Mouse (Mus musculus): ENCODE data around the gene Kifap3. TPM values are rescaled to one million over a fixed set of nuclear protein-coding genes. Genes with fewer than 3 reads are reported as not detected.

The Kifap3 gene
- polyA plus RNA-seq, 1 experiment from 2014 or later: 59.7 TPM

- Histone ChIP-seq H3K4me1 (no peaks in the 10 kb centered on the region), H3K4me2 (replicated peaks) (no peak overlapping the region), H3K4me3 (no peak overlapping the region), H3K9ac (replicated peaks) (no peak overlapping the region), H3K27me3 (no peaks in the 10 kb centered on the region), H3K36me3 (no peaks in the 10 kb centered on the region; the same call in 1 of the 2 replicates), H3K27ac (replicated peaks) (no peak overlapping the region), H3K9me3 (no peaks in the 10 kb centered on the region)
- ATAC-seq (ENCODE audit: low FRiP score, low read depth): no peak
- WGBS: 92% methylated on average over 8 of the region's 8 CpGs
Observed at GRCm38 (mm10) chr1:163840555-163840954, 61.2 kb downstream of the Kifap3 start.

- H3K9me3 ChIP-seq: no peaks in the 10 kb centered on the region
- no peaks in the 10 kb centered on the region for H3K27me3 ChIP-seq
- H3K4me2 ChIP-seq (replicated peaks): no peak overlapping the region
- no peaks in the 10 kb centered on the region; the same call in 1 of the 2 replicates for H3K36me3 ChIP-seq
- no peaks in the 10 kb centered on the region for H3K4me1 ChIP-seq
- no peak overlapping the region for H3K27ac ChIP-seq (replicated peaks)
- H3K9ac ChIP-seq (replicated peaks): no peak overlapping the region
- no peak for ATAC-seq (ENCODE audit: low FRiP score, low read depth)
- no peak overlapping the region for H3K4me3 ChIP-seq
- 63% methylated on average over 2 of the region's 2 CpGs for WGBS
Observed at GRCm38 (mm10) chr1:163842238-163842637, 62.9 kb downstream of the Kifap3 start.

- Histone ChIP-seq H3K4me1 (no peaks in the 10 kb centered on the region), H3K4me3 (no peak overlapping the region), H3K36me3 (peaks cover 4% of the 10 kb centered on the region; the same call in 1 of the 2 replicates), H3K27ac (replicated peaks) (no peak overlapping the region), H3K9ac (replicated peaks) (no peak overlapping the region), H3K27me3 (no peaks in the 10 kb centered on the region), H3K4me2 (replicated peaks) (no peak overlapping the region), H3K9me3 (no peaks in the 10 kb centered on the region)
- ATAC-seq (ENCODE audit: low FRiP score, low read depth): no peak
Observed at GRCm38 (mm10) chr1:163843899-163844298, 64.5 kb downstream of the Kifap3 start.

GRCm38 (mm10) chr1:163852884-163853560 lies 73.6 kb downstream of the Kifap3 start:
- Histone ChIP-seq H3K27ac (replicated peaks) (no peak overlapping the region), H3K9me3 (no peaks in the 10 kb centered on the region), H3K4me3 (no peak overlapping the region), H3K9ac (replicated peaks) (no peak overlapping the region), H3K4me1 (no peaks in the 10 kb centered on the region), H3K36me3 (peaks cover 18% of the 10 kb centered on the region), H3K4me2 (replicated peaks) (no peak overlapping the region), H3K27me3 (no peaks in the 10 kb centered on the region)
- ATAC-seq (ENCODE audit: low FRiP score, low read depth): no peak
- 77% methylated on average over 5 of the region's 5 CpGs for WGBS

GRCm38 (mm10) chr1:163858420-163858819 lies 79.0 kb downstream of the Kifap3 start:
- Histone ChIP-seq H3K27ac (replicated peaks) (no peak overlapping the region), H3K4me3 (no peak overlapping the region), H3K27me3 (no peaks in the 10 kb centered on the region), H3K9ac (replicated peaks) (no peak overlapping the region), H3K36me3 (peaks cover 30% of the 10 kb centered on the region), H3K4me2 (replicated peaks) (no peak overlapping the region), H3K9me3 (no peaks in the 10 kb centered on the region), H3K4me1 (no peaks in the 10 kb centered on the region)
- WGBS: 95% methylated on average over 2 of the region's 2 CpGs
- ATAC-seq (ENCODE audit: low FRiP score, low read depth): no peak

GRCm38 (mm10) chr1:163861538-163861937 lies 82.2 kb downstream of the Kifap3 start:
- no peak for ATAC-seq (ENCODE audit: low FRiP score, low read depth)
- H3K9me3 ChIP-seq: no peaks in the 10 kb centered on the region
- H3K4me3 ChIP-seq: no peak overlapping the region
- H3K9ac ChIP-seq (replicated peaks): no peak overlapping the region
- H3K27ac ChIP-seq (replicated peaks): no peak overlapping the region
- H3K27me3 ChIP-seq: no peaks in the 10 kb centered on the region
- H3K4me2 ChIP-seq (replicated peaks): no peak overlapping the region
- H3K36me3 ChIP-seq: peaks cover 40% of the 10 kb centered on the region
- H3K4me1 ChIP-seq: no peaks in the 10 kb centered on the region

GRCm38 (mm10) chr1:163873158-163873557 lies 93.8 kb downstream of the Kifap3 start:
- WGBS: 94% methylated on average over 3 of the region's 3 CpGs
- Histone ChIP-seq H3K27me3 (no peaks in the 10 kb centered on the region), H3K4me2 (replicated peaks) (no peak overlapping the region), H3K4me1 (no peaks in the 10 kb centered on the region), H3K4me3 (no peak overlapping the region), H3K36me3 (0 out of 2 replicates have a peak, but pooled peaks cover 3% of the 10 kb centered on the region), H3K27ac (replicated peaks) (no peak overlapping the region), H3K9me3 (no peaks in the 10 kb centered on the region), H3K9ac (replicated peaks) (no peak overlapping the region)
- ATAC-seq (ENCODE audit: low FRiP score, low read depth): no peak

- Histone ChIP-seq H3K9me3 (no peaks in the 10 kb centered on the region), H3K9ac (replicated peaks) (no peak overlapping the region), H3K27ac (replicated peaks) (no peak overlapping the region), H3K4me1 (0 out of 2 replicates have a peak, but pooled peaks cover 2% of the 10 kb centered on the region), H3K4me2 (replicated peaks) (no peak overlapping the region), H3K36me3 (0 out of 2 replicates have a peak, but pooled peaks cover 5% of the 10 kb centered on the region), H3K4me3 (no peak overlapping the region), H3K27me3 (no peaks in the 10 kb centered on the region)
- ATAC-seq (ENCODE audit: low FRiP score, low read depth): no peak
Observed at GRCm38 (mm10) chr1:163889629-163890028, 110.2 kb downstream of the Kifap3 start.

GRCm38 (mm10) chr1:163893294-163893693 lies 113.9 kb downstream of the Kifap3 start:
- Histone ChIP-seq H3K36me3 (no peaks in the 10 kb centered on the region), H3K4me2 (replicated peaks) (no peak overlapping the region), H3K9ac (replicated peaks) (no peak overlapping the region), H3K4me3 (no peak overlapping the region), H3K27ac (replicated peaks) (no peak overlapping the region), H3K27me3 (no peaks in the 10 kb centered on the region), H3K9me3 (no peaks in the 10 kb centered on the region), H3K4me1 (0 out of 2 replicates have a peak, but pooled peaks cover 2% of the 10 kb centered on the region)
- 82% methylated on average over 5 of the region's 5 CpGs for WGBS
- no peak for ATAC-seq (ENCODE audit: low FRiP score, low read depth)

GRCm38 (mm10) chr1:163893774-163894527 lies 114.6 kb downstream of the Kifap3 start:
- no peak; the same call in 1 of the 2 replicates for ATAC-seq (ENCODE audit: low FRiP score, low read depth)
- no peaks in the 10 kb centered on the region for H3K9me3 ChIP-seq
- H3K27me3 ChIP-seq: no peaks in the 10 kb centered on the region
- no peak overlapping the region for H3K4me3 ChIP-seq
- H3K4me1 ChIP-seq: 0 out of 2 replicates have a peak, but pooled peaks cover 2% of the 10 kb centered on the region
- H3K4me2 ChIP-seq (replicated peaks): no peak overlapping the region
- no peak overlapping the region for H3K9ac ChIP-seq (replicated peaks)
- no peak overlapping the region for H3K27ac ChIP-seq (replicated peaks)
- no peaks in the 10 kb centered on the region for H3K36me3 ChIP-seq
- 69% methylated on average over 11 of the region's 11 CpGs for WGBS

- WGBS: 72% methylated on average over 5 of the region's 5 CpGs
- Histone ChIP-seq H3K4me1 (0 out of 2 replicates have a peak, but pooled peaks cover 2% of the 10 kb centered on the region), H3K4me2 (replicated peaks) (no peak overlapping the region), H3K9ac (replicated peaks) (no peak overlapping the region), H3K27ac (replicated peaks) (no peak overlapping the region), H3K4me3 (no peak overlapping the region), H3K36me3 (no peaks in the 10 kb centered on the region), H3K9me3 (no peaks in the 10 kb centered on the region), H3K27me3 (no peaks in the 10 kb centered on the region)
- ATAC-seq (ENCODE audit: low FRiP score, low read depth): no peak
Observed at GRCm38 (mm10) chr1:163898291-163898764, 118.9 kb downstream of the Kifap3 start.

- Histone ChIP-seq H3K27ac (replicated peaks) (no peak overlapping the region), H3K4me2 (replicated peaks) (no peak overlapping the region), H3K9ac (replicated peaks) (no peak overlapping the region), H3K4me3 (no peak overlapping the region), H3K27me3 (no peaks in the 10 kb centered on the region), H3K9me3 (no peaks in the 10 kb centered on the region), H3K4me1 (no peaks in the 10 kb centered on the region), H3K36me3 (no peaks in the 10 kb centered on the region)
- WGBS: 85% methylated on average over 2 of the region's 2 CpGs
- no peak for ATAC-seq (ENCODE audit: low FRiP score, low read depth)
Observed at GRCm38 (mm10) chr1:163899575-163899974, 120.2 kb downstream of the Kifap3 start.

Measured in midbrain, embryonic 12.5 days (tissue).